20 mouse cellular contexts compared by ENCODE assay signal in the genomic region with DNA sequence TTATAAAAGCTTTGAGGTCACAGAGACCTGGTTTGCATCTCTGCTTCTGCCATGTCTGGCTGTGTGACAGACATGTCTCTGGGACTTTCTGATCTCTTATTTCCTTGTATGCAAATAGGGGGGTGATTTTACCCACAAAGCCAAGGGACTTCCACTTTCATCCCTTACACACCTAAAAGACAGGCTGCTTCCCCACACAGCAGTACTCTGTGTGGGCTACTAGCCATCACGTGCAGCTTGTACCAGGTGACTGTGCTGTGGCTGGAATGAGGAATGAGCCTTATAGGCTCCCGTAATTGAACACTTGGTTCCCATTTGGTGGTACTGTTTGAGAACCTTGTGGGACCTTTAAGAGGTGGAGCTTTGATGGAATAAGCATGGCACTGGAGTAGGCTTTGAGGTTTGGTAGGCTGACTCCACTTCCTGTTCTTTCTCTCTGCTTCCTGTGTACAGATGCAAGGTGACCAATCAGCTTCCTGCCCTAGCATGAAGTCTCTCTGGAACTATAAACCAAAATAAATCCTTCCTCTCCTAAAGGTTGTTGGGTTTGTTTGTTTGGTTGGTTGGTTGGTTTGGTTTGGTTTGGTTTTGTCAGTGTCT. TPM values are rescaled to one million over a fixed set of nuclear protein-coding genes. Genes with fewer than 3 reads are reported as not detected.
DNase-seq lines count a peak whose midpoint lies in the region; ATAC-seq lines count a peak whose summit lies in the region.
"Had no signal": no experiment of that assay in that cellular context is flagged by ENCODE, and none has a peak within 500 bp of the region (broad histone marks: within the 10 kb centered on the region; RNA-seq: fewer than 3 reads in every experiment).

No protein-coding gene starts in this region.

- no peak overlapping the region for H3K4me3 ChIP-seq in forebrain, embryonic 16.5 days (replicated peaks; ENCODE audit: low read length)
- H3K4me3 ChIP-seq: embryonic facial prominence, embryonic 10.5 days; embryonic facial prominence, embryonic 12.5 days; forebrain, embryonic 13.5 days; forebrain, embryonic 15.5 days had no signal

- H3K9me3 ChIP-seq in forebrain, embryonic 16.5 days (ENCODE audit: control insufficient read depth, low read length): no peaks in the 10 kb centered on the region
- H3K9me3 ChIP-seq: forebrain, embryonic 15.5 days had no signal

- ATAC-seq in forebrain, embryonic 16.5 days: no peak
- ATAC-seq: forebrain, embryonic 13.5 days; forebrain, embryonic 15.5 days; Patski had no signal

- no peak overlapping the region for H3K27ac ChIP-seq in forebrain, embryonic 16.5 days (ENCODE audit: low read length)
- H3K27ac ChIP-seq: embryonic facial prominence, embryonic 10.5 days; embryonic facial prominence, embryonic 12.5 days; forebrain, embryonic 13.5 days; forebrain, embryonic 15.5 days had no signal

- peak; percentile 67 for DNase-seq in 416B (ENCODE audit: low read depth)
- DNase-seq in A20 (ENCODE audit: low read depth, low spot score): peak; percentile 78
- DNase-seq in R1 (ENCODE audit: low read depth, low spot score): peak; percentile 64
- no peak for DNase-seq in lung, postnatal 4 days
- no peak for DNase-seq in lung, postnatal 14 days
- DNase-seq: adrenal gland, adult 2 months; adrenal gland, postnatal 10 days; adrenal gland, postnatal 25 days; cerebellum, adult 11 months; cerebellum, adult 18-20 months; cerebellum, adult 8-10 months; cerebellum, adult 9-11 months; cerebellum, postnatal 25 days had no signal

- H3K9ac ChIP-seq in forebrain, embryonic 16.5 days (replicated peaks; ENCODE audit: low read depth, low read length): no peak overlapping the region
- H3K9ac ChIP-seq: embryonic facial prominence, embryonic 12.5 days; forebrain, embryonic 13.5 days; forebrain, embryonic 15.5 days had no signal

- H3K4me1 ChIP-seq in forebrain, embryonic 16.5 days (replicated peaks; ENCODE audit: control insufficient read depth, insufficient read depth, low read length): 0 out of 2 replicates have a peak, but pooled peaks cover 3% of the 10 kb centered on the region
- H3K4me1 ChIP-seq: embryonic facial prominence, embryonic 12.5 days; forebrain, embryonic 13.5 days; forebrain, embryonic 15.5 days had no signal

- H3K4me2 ChIP-seq in forebrain, embryonic 16.5 days (ENCODE audit: low read length): no peak overlapping the region
- H3K4me2 ChIP-seq: embryonic facial prominence, embryonic 12.5 days; forebrain, embryonic 13.5 days; forebrain, embryonic 15.5 days had no signal

- no peaks in the 10 kb centered on the region for H3K36me3 ChIP-seq in forebrain, embryonic 16.5 days (ENCODE audit: control insufficient read depth, insufficient read depth)
- H3K36me3 ChIP-seq: embryonic facial prominence, embryonic 10.5 days; embryonic facial prominence, embryonic 12.5 days; forebrain, embryonic 15.5 days; G1E had no signal

- 95% methylated on average over 2 of the region's 2 CpGs for WGBS in forebrain, embryonic 16.5 days

- no peaks in the 10 kb centered on the region for H3K27me3 ChIP-seq in forebrain, embryonic 16.5 days (replicated peaks; ENCODE audit: control insufficient read depth, insufficient read depth, low read length)
- H3K27me3 ChIP-seq: embryonic facial prominence, embryonic 12.5 days; forebrain, embryonic 13.5 days; forebrain, embryonic 15.5 days; Patski had no signal

RNA-seq across cellular contexts. Expression of gene Atxn10, which starts 28.9 kb away (rescaled TPM):
- 531 and 554 TPM in 2 replicates for polyA plus RNA-seq in forebrain, embryonic 16.5 days (2015; fragmentation: Nextera tagmentation; extraction: Ambion mirVana)

Comparison
In these comparisons a context has a peak if more than half of its experiments do, and no peak if none do; other contexts are left out.
1. DNase-seq: peak in 416B (single experiment), A20 (single experiment) and R1 (single experiment); none in lung, postnatal 4 days (0 of 2) and lung, postnatal 14 days (single experiment).